Mouse (Mus musculus) brain, embryonic 14.5 days (tissue): ENCODE measurements at regions not wholly inside any gene's neighbourhood (a gene's known extent, or its start where the extent isn't known, plus 50 kb on each side); places are given as distances from the start of the nearest gene placed in this dataset.

Source experiments
- CTCF ChIP-seq: fragments of 200-500 bp; IDR thresholded peaks from 2 replicates; pipeline ENCODE4 v1.5.1; 2012; ENCODE audit warnings: inconsistent platforms, mild to moderate bottlenecking, moderate library complexity, borderline replicate concordance; ENCODE audit not compliant: insufficient read depth, insufficient read length; ENCODE audit errors: extremely low read depth
- POLR2A ChIP-seq: fragments of 200-500 bp; IDR thresholded peaks from 2 replicates; pipeline ENCODE4 v1.6.1; 2012; ENCODE audit warnings: mild to moderate bottlenecking, inconsistent platforms, borderline replicate concordance; ENCODE audit not compliant: poor library complexity, insufficient read depth, insufficient read length, severe bottlenecking; ENCODE audit errors: extremely low read depth

GRCm38 (mm10) chr15:62091144-62091543 lies 1168.3 kb upstream of the A1bg start:
- TF ChIP-seq CTCF, result no peak
- no peak for TF ChIP-seq POLR2A
